Mouse (Mus musculus) mesoderm, embryonic 11.5 days (tissue): ENCODE results near the gene Trarg1.
"Not testable (repeated sequence)": the region's sequence is repeated elsewhere in the genome, so short reads cannot be mapped to it uniquely, and the experiment has no call there.

Experiments used
- DNase-seq: peaks from one replicate; pipeline ENCODE4 v3.0.0-alpha.2; 2012; ENCODE audit warnings: low read depth, low spot score

Gene Trarg1

GRCm38 (mm10) chr11:76679508-76679907 is at the start of gene Trarg1:
Gene Trarg1 (plus strand): TSS chr11:76679808.
- not testable (repeated sequence) for DNase-seq

GRCm38 (mm10) chr11:76630023-76630422 is 49.6 kb upstream of the Trarg1 start:
- no peak for DNase-seq

- no peak for DNase-seq
Observed at GRCm38 (mm10) chr11:76630487-76630886, 49.1 kb upstream of the Trarg1 start.

GRCm38 (mm10) chr11:76639269-76639985 is 40.2 kb upstream of the Trarg1 start:
- no peak for DNase-seq

GRCm38 (mm10) chr11:76640231-76640630 is 39.4 kb upstream of the Trarg1 start:
- no peak for DNase-seq

- DNase-seq, result no peak
Observed at GRCm38 (mm10) chr11:76644257-76644656, 35.4 kb upstream of the Trarg1 start.

- no peak for DNase-seq
Observed at GRCm38 (mm10) chr11:76645036-76645435, 34.6 kb upstream of the Trarg1 start.

GRCm38 (mm10) chr11:76645955-76646354 is 33.7 kb upstream of the Trarg1 start:
- DNase-seq, result peak; percentile 94

- no peak for DNase-seq
Observed at GRCm38 (mm10) chr11:76647062-76647461, 32.5 kb upstream of the Trarg1 start.

GRCm38 (mm10) chr11:76647500-76647899 is 32.1 kb upstream of the Trarg1 start:
- peak; percentile 85 for DNase-seq

- DNase-seq, result no peak
Observed at GRCm38 (mm10) chr11:76650862-76651560, 28.6 kb upstream of the Trarg1 start.

- DNase-seq, result no peak
Observed at GRCm38 (mm10) chr11:76652838-76653334, 26.7 kb upstream of the Trarg1 start.

GRCm38 (mm10) chr11:76655106-76655505 is 24.5 kb upstream of the Trarg1 start:
- DNase-seq, result peak; percentile 70

GRCm38 (mm10) chr11:76657450-76657970 is 22.1 kb upstream of the Trarg1 start:
- DNase-seq, result no peak

GRCm38 (mm10) chr11:76659138-76659930 is 20.3 kb upstream of the Trarg1 start:
- DNase-seq, result peak; percentile 78

GRCm38 (mm10) chr11:76661790-76662468 is 17.7 kb upstream of the Trarg1 start:
- DNase-seq, result no peak

GRCm38 (mm10) chr11:76666002-76666649 is 13.5 kb upstream of the Trarg1 start:
- DNase-seq, result no peak

- DNase-seq, result no peak
Observed at GRCm38 (mm10) chr11:76667807-76668206, 11.8 kb upstream of the Trarg1 start.

- no peak for DNase-seq
Observed at GRCm38 (mm10) chr11:76671871-76672475, 7.6 kb upstream of the Trarg1 start, which contains the start of gene Bhlha9. Gene Bhlha9 (plus strand): TSS chr11:76672470.
